Mouse (Mus musculus) midbrain, embryonic 14.5 days (tissue): ENCODE measurements around the gene Tmub2. TPM values are rescaled to one million over a fixed set of nuclear protein-coding genes. Genes with fewer than 3 reads are reported as not detected.

Experiments
- ATAC-seq: fragments of 200-750 bp; cut with Nextera tagmentation; 2 replicates; pipeline ENCODE4 v1.8.0; 2017; ENCODE audit warnings: moderate number of reproducible peaks, moderate library complexity; ENCODE audit not compliant: low FRiP score, low TSS enrichment
- DNase-seq: peaks from one replicate; pipeline ENCODE4 v3.0.0-alpha.2; 2015
- H3K27ac ChIP-seq: fragments of 300-500 bp; sonication (generic); replicated peaks from 2 replicates; pipeline ENCODE4 v1.5.1; 2014; ENCODE audit warnings: mild to moderate bottlenecking, low read depth, low read length, moderate library complexity
- H3K27me3 ChIP-seq: fragments of 300-500 bp; sonication (generic); 2 replicates; pipeline ENCODE4 v1.6.1; 2014; ENCODE audit warnings: low read length, control low read depth, mixed read lengths; ENCODE audit not compliant: control insufficient read depth, insufficient read depth
- H3K36me3 ChIP-seq: fragments of 300-500 bp; sonication (generic); 2 replicates; pipeline ENCODE4 v1.6.1; 2014; ENCODE audit warnings: low read length, control low read depth; ENCODE audit not compliant: control insufficient read depth, insufficient read depth
- H3K4me1 ChIP-seq: fragments of 300-500 bp; sonication (generic); 2 replicates; pipeline ENCODE4 v1.6.1; 2014; ENCODE audit warnings: mild to moderate bottlenecking, antibody characterized with exemption, low read length, control low read depth; ENCODE audit not compliant: control insufficient read depth, insufficient read depth
- H3K4me2 ChIP-seq: fragments of 300-500 bp; sonication (generic); 2 replicates; pipeline ENCODE4 v1.6.1; 2014; ENCODE audit warnings: mild to moderate bottlenecking, low read length, moderate library complexity
- H3K4me3 ChIP-seq: fragments of 300-500 bp; sonication (generic); replicated peaks from 2 replicates; pipeline ENCODE4 v1.5.1; 2014; ENCODE audit warnings: low read depth, low read length
- H3K9ac ChIP-seq: fragments of 300-500 bp; sonication (generic); replicated peaks from 2 replicates; pipeline ENCODE4 v1.6.1; 2014; ENCODE audit warnings: mild to moderate bottlenecking, low read length, moderate library complexity
- H3K9me3 ChIP-seq: fragments of 300-500 bp; sonication (generic); 2 replicates; pipeline ENCODE4 v1.6.1; 2016; ENCODE audit warnings: low read length, control low read depth, mixed read lengths; ENCODE audit not compliant: control insufficient read depth
- WGBS: fragments of 180-500 bp; shearing (Covaris S2); extraction: QIAGEN DNeasy Blood & Tissue Kit; methylation state at CpG from one replicate; pipeline ENCODE4 v1.1.7; 2014; 5-methylcytosine and 5-hydroxymethylcytosine counted together
- polyA plus RNA-seq: library from polyadenylated mRNA; unstranded; fragments of >200 nt; fragmentation: Nextera tagmentation; extraction: Ambion mirVana; gene quantifications from 2 replicates; pipeline ENCODE4 v1.2.1, GENCODE M21; 2014

Gene Tmub2
- polyA plus RNA-seq, 1 experiment from 2014 or later, result 78.4 TPM

DNA sequence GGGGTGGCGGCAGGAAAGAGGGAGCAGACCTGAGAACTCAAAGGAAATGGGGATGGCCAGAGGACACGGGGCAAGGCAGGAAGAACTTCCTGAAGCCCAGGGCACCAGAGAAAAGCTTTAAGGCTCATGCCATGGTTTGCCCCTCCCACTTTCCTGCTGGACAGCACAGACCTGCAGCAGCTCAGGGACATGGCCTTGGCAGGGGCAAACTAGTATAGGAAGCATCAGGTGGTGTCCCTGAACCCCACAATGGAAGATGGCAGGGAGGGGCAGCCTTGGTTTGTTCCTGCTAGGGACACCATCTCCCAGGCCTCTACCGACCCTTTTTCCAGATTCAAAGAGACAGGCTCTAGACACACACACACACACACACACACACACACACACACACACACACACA, 20.6 kb downstream of the Tmub2 start:
- WGBS, result 72% methylated on average over 3 of the region's 3 CpGs
- Histone ChIP-seq H3K4me3 (no peak overlapping the region), H3K9ac (no peak overlapping the region), H3K36me3 (peaks cover 42% of the 10 kb centered on the region), H3K27ac (no peak overlapping the region), H3K9me3 (no peaks in the 10 kb centered on the region), H3K27me3 (no peaks in the 10 kb centered on the region), H3K4me1 (0 out of 2 replicates have a peak, but pooled peaks cover 3% of the 10 kb centered on the region), H3K4me2 (no peak overlapping the region)
- no peak for ATAC-seq
- DNase-seq, result no peak

DNA sequence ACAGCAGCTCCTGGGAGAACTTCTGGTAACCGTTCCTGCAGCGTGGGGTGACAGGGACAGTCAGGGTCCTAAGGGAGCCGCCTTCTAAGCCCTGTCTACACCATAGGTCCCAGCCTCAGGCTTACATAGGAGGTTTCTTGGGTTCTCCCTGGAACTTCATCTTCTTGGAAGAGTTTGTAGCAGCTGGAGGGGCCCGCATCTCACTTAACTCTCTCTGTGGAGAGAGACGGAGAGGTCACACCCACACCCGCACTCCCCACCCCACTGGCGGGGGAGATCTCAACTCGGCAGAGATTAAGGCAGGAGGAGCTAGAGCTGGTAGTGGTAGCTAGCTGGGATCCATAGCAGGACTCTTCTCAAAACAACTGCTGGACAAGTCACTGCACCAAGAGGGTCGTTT, 23.4 kb downstream of the Tmub2 start:
- WGBS, result 82% methylated on average over 9 of the region's 9 CpGs
- H3K27me3 ChIP-seq, result no peaks in the 10 kb centered on the region
- ATAC-seq (no peak), DNase-seq (no peak)
- peaks cover 69% of the 10 kb centered on the region for H3K36me3 ChIP-seq
- no peak overlapping the region for H3K4me3 ChIP-seq
- H3K27ac ChIP-seq, result no peak overlapping the region
- no peak overlapping the region for H3K9ac ChIP-seq
- no peak overlapping the region for H3K4me2 ChIP-seq
- H3K4me1 ChIP-seq, result 0 out of 2 replicates have a peak, but pooled peaks cover 3% of the 10 kb centered on the region
- H3K9me3 ChIP-seq, result no peaks in the 10 kb centered on the region

DNA sequence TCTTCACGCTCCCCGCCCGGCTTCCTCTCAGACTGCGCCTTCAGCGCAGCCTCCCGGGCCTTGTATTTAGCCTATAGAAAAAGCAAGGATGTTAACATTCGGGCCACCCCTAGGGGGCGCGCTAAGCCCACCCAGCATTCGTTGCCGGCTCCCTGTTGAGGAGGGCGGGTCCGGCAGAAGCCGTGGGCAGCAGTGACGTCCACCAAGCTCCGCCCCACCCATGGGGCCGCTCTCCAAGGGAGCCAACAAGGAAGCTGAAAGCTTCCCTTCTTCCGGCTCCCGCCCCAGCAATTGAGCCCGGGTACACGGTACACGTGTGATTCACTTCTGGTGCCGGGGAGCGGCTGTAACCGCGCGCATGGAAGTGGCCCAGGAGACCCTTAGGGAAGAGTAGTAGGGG, 24.2 kb downstream of the Tmub2 start:
- DNase-seq, result peak; percentile 97
- Histone ChIP-seq H3K4me2 (peak overlapping the region; percentile 54), H3K9me3 (no peaks in the 10 kb centered on the region), H3K27me3 (no peaks in the 10 kb centered on the region), H3K4me1 (0 out of 2 replicates have a peak, but pooled peaks cover 3% of the 10 kb centered on the region), H3K9ac (peak overlapping the region; percentile 3; the same call in 1 of the 2 replicates), H3K36me3 (peaks cover 77% of the 10 kb centered on the region), H3K4me3 (peak overlapping the region; percentile 24), H3K27ac (peak overlapping the region; percentile 63)
- WGBS, result under 1% methylated on average over 27 of the region's 27 CpGs
- ATAC-seq, result peak; percentile 87

DNA sequence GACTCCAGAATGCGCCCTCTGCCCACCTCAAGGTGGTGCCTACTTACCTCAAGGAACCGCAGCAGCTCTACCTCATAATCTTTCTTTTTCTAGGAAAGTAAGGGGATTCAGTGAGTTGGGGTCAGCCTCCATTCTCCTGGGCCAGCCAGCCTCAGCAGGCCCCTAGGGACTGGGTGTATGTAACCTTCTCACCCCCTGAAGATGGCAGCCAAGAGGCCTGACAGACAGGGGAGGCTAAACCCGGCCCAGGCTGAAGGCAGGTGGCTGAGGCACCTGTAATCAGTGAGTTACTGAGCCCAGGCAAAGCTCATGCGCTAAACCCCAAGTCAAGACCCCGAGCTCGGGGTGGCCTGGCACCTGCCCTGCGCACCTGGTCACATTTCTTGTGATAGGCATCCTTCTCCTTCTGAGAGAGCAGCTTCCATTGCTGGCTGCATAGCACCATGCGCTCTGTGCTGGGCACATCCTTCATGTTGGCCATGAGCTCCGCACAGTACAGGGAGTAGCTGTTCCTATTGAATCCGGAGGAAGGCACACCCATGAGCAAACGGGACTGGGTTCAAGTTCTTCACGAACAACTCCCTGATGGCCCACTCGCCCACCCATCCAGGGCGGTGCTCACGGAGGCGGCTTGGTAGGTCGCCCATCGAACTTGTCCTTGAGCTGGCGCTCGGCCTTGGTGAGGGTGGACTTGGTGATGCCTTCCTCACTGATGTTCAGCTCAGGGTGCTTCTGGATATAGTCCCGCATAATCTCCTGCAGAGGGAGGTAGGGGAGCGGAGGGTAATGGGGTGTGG, 25.3 kb downstream of the Tmub2 start:
- 0 out of 2 replicates have a peak, but pooled peaks cover 3% of the 10 kb centered on the region for H3K4me1 ChIP-seq
- no peak overlapping the region for H3K9ac ChIP-seq
- H3K4me3 ChIP-seq, result peak overlapping the region; percentile 24; the same call in 1 of the 2 replicates
- 89% methylated on average over 22 of the region's 22 CpGs for WGBS
- H3K27ac ChIP-seq, result no peak overlapping the region
- no peak for DNase-seq
- no peaks in the 10 kb centered on the region for H3K9me3 ChIP-seq
- H3K4me2 ChIP-seq, result no peak overlapping the region; the same call in 1 of the 2 replicates
- H3K27me3 ChIP-seq, result no peaks in the 10 kb centered on the region
- H3K36me3 ChIP-seq, result peaks cover 88% of the 10 kb centered on the region
- no peak for ATAC-seq

DNA sequence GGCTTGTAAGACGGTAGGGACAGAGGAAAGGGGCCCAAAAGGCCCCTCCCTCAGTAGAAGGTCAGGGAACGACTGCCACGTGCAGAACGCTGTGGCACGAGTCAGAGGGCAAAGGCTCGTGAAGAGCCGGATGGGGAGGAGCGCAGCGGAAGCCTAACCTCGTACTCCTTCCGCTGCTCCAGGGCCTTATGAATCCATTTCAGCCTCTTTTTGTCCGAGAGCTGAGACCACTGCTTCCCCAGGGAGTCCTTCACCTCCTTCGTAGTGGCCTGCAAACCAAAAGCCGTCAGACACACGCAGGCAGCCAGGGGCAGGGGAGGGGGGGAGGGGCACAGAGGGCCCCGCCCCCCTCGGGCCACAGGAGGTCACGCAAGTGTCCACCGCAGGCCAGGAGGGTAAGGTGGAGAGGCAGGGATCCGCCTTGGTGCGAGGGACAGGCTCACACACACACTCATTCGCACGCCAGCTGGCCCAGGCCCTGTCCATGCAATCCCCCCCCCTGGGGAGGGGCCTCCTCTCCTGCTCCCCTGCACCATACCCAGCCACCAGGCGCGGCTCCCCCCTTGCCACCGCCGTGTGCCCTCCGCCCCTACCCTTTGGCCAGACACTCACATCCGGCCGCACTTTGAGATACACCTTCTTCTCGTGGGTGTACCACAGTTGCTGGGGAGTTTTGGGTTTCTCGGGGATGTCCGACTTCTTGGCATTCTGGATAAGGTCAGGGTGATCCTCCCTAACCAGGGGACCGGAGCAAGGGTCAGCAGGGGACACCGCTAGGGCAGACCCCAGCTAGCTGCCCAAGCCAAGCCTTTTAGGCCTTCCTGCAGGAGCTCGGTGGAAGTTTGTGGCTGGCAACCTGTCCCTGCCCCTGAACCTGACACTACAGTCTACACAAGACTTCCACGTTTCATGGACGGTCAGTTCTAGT, 26.3 kb downstream of the Tmub2 start:
- H3K4me1 ChIP-seq, result peaks cover 8% of the 10 kb centered on the region
- H3K36me3 ChIP-seq, result peaks cover 89% of the 10 kb centered on the region
- H3K9me3 ChIP-seq, result no peaks in the 10 kb centered on the region

DNA sequence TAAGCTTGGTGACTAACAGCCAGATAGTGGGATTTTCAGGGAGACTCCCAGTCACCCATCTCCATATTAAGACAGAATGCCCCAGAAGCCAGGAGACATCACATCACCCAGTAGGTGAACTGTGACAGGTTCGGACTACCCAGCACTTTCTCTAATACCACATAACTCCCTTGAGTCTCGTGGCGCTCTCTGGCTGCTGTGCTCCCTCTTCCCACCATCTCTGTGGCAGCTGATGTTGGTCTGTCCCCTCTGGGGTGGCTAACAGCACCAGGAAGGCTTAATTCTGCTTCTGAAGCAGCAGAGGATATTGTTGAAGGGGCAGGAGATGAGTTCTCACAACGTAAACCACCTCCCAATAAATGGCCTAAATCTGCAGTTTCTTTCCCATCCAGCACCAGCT, 27.2 kb downstream of the Tmub2 start:
- H3K9me3 ChIP-seq, result no peaks in the 10 kb centered on the region
- no peak overlapping the region for H3K27ac ChIP-seq
- no peaks in the 10 kb centered on the region for H3K27me3 ChIP-seq
- DNase-seq, result no peak
- no peak overlapping the region for H3K9ac ChIP-seq
- no peak for ATAC-seq
- no peak overlapping the region for H3K4me3 ChIP-seq
- 88% methylated on average over 4 of the region's 4 CpGs for WGBS
- no peak overlapping the region for H3K4me2 ChIP-seq
- peaks cover 79% of the 10 kb centered on the region for H3K36me3 ChIP-seq
- peaks cover 11% of the 10 kb centered on the region for H3K4me1 ChIP-seq

More for the DNA sequence above, 26.3 kb downstream of the Tmub2 start:
- WGBS, result 46% methylated on average over 38 of the region's 38 CpGs
- H3K4me3 ChIP-seq, result no peak overlapping the region
- H3K4me2 ChIP-seq, result no peak overlapping the region
- DNase-seq (no peak), ATAC-seq (no peak)
- no peaks in the 10 kb centered on the region for H3K27me3 ChIP-seq
- 0 out of 2 replicates have a peak overlapping the region, but pooled peaks have one; percentile 9 for H3K9ac ChIP-seq
- no peak overlapping the region; the same call in 1 of the 2 replicates for H3K27ac ChIP-seq

DNA sequence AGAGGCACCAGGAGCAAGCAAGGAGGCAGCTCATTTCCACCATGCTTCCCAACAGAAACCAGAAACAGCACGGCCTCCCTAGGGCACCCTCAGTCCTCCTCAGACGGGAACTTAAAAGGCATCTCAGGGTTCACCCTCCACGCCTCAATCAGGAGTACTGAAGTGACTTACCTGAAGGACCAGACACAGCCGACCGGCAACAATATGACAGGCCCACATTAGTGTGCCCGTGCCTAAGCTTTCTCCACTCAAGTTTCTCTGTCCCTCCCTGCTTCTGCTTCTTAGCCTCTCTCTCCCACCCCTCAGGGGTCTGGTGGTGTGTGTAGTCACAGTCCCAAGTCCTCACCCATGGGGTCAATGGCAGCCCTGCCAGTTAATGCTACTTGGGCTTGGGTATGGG, 27.9 kb downstream of the Tmub2 start:
- no peak overlapping the region for H3K9ac ChIP-seq
- no peak overlapping the region for H3K4me2 ChIP-seq
- H3K27me3 ChIP-seq, result no peaks in the 10 kb centered on the region
- peaks cover 11% of the 10 kb centered on the region for H3K4me1 ChIP-seq
- DNase-seq (no peak), ATAC-seq (no peak)
- H3K4me3 ChIP-seq, result no peak overlapping the region
- WGBS, result 81% methylated on average over 6 of the region's 6 CpGs
- H3K36me3 ChIP-seq, result peaks cover 73% of the 10 kb centered on the region
- no peak overlapping the region for H3K27ac ChIP-seq
- no peaks in the 10 kb centered on the region for H3K9me3 ChIP-seq

DNA sequence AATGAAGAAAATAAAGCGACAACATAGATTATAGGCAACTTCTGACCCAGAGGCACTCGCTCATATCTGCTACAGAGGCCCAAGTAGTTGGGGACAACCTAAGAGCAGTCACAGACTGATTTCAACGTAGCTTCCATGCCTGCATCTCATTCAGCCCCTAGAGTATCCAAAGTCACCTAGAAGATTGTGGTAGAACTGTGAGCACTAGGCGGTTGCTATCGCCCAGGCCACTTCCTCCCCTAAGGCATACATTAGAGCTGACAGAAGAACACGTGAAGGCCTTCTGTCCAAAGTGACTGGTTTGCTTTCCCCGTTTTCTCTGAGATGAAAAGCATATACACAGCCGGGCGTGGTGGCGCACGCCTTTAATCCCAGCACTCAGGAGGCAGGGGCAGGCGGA, 29.6 kb downstream of the Tmub2 start:
- peaks cover 64% of the 10 kb centered on the region for H3K36me3 ChIP-seq
- no peak for ATAC-seq

More for the DNA sequence above, 29.6 kb downstream of the Tmub2 start:
- no peak for DNase-seq
- Histone ChIP-seq H3K9me3 (no peaks in the 10 kb centered on the region), H3K4me2 (no peak overlapping the region), H3K27ac (no peak overlapping the region), H3K4me1 (peaks cover 11% of the 10 kb centered on the region), H3K9ac (no peak overlapping the region), H3K4me3 (no peak overlapping the region), H3K27me3 (no peaks in the 10 kb centered on the region)
- 87% methylated on average over 12 of the region's 12 CpGs for WGBS
